Comparison of ENCODE assay signal across 14 mouse cellular contexts in the genomic region with DNA sequence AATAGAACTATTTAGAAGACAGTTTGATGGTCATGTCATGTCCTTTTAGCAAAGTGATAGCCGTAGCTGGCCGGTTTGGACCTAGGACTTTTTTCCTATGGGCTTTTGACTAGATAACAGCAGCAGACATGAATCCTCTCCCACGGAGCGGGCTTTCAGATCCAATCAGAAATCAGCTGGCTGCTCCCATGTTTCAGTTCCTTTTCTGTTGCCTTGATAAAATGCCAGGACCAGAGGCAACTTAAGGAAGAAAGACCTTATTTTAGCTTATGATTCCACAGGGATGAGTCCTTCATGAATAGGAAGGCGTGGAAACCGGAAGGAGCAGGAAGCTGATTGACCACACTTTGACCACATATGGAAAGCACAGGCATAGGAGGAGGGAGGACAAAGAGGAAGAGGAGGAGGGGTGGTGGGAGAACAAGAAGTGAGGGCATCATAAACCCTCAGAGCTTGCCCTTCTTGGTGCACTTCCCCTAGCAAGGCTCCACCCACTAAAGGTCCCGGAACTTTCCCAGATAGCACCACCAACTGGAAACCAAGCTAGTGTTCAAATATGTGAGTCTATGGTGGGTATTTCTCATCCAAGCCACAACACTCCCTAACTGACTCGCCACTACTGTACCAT. TPM values are rescaled to one million over a fixed set of nuclear protein-coding genes. Genes with fewer than 3 reads are reported as not detected.
A peak's percentile ranks its signal among the peaks of the same experiment; 100 is the strongest.
DNase-seq lines count a peak whose midpoint lies in the region; ATAC-seq lines count a peak whose summit lies in the region.
"Had no signal": no experiment of that assay in that cellular context is flagged by ENCODE, and none has a peak within 500 bp of the region (broad histone marks: within the 10 kb centered on the region; RNA-seq: fewer than 3 reads in every experiment).

No protein-coding gene starts in this region.

- no peaks in the 10 kb centered on the region for H3K4me1 ChIP-seq in embryonic facial prominence, embryonic 14.5 days (ENCODE audit: control insufficient read depth, insufficient read depth, low read length)
- H3K4me1 ChIP-seq in embryonic facial prominence, embryonic 10.5 days, result 0 out of 2 replicates have a peak, but pooled peaks cover 3% of the 10 kb centered on the region
- H3K4me1 ChIP-seq in forebrain, embryonic 12.5 days, result no peaks in the 10 kb centered on the region; the same call in 1 of the 2 replicates

- H3K9ac ChIP-seq in embryonic facial prominence, embryonic 14.5 days (ENCODE audit: low read depth, low read length), result no peak overlapping the region
- H3K9ac ChIP-seq in forebrain, embryonic 12.5 days, result no peak overlapping the region
- H3K9ac ChIP-seq: forebrain, postnatal 0 days; midbrain, embryonic 12.5 days had no signal

- no peak overlapping the region for H3K4me2 ChIP-seq in embryonic facial prominence, embryonic 14.5 days (ENCODE audit: low read depth, low read length)
- no peak overlapping the region for H3K4me2 ChIP-seq in forebrain, embryonic 12.5 days
- H3K4me2 ChIP-seq: midbrain, embryonic 12.5 days had no signal

- H3K27me3 ChIP-seq in embryonic facial prominence, embryonic 14.5 days (replicated peaks; ENCODE audit: control insufficient read depth, insufficient read depth, low read length), result no peaks in the 10 kb centered on the region
- no peaks in the 10 kb centered on the region for H3K27me3 ChIP-seq in embryonic facial prominence, embryonic 10.5 days (replicated peaks; ENCODE audit: low read depth, poor library complexity, severe bottlenecking)
- H3K27me3 ChIP-seq in forebrain, embryonic 12.5 days, result no peaks in the 10 kb centered on the region
- H3K27me3 ChIP-seq: midbrain, embryonic 12.5 days had no signal

- no peak overlapping the region for H3K27ac ChIP-seq in embryonic facial prominence, embryonic 14.5 days (replicated peaks; ENCODE audit: low read depth, low read length)
- H3K27ac ChIP-seq in embryonic facial prominence, embryonic 10.5 days (replicated peaks), result no peak overlapping the region
- no peak overlapping the region for H3K27ac ChIP-seq in forebrain, embryonic 12.5 days
- H3K27ac ChIP-seq: midbrain, embryonic 12.5 days had no signal

- no peaks in the 10 kb centered on the region for H3K36me3 ChIP-seq in embryonic facial prominence, embryonic 14.5 days (ENCODE audit: control insufficient read depth, insufficient read depth, low read length)
- H3K36me3 ChIP-seq in embryonic facial prominence, embryonic 10.5 days (replicated peaks), result no peaks in the 10 kb centered on the region
- H3K36me3 ChIP-seq in forebrain, embryonic 12.5 days (replicated peaks), result no peaks in the 10 kb centered on the region
- H3K36me3 ChIP-seq: midbrain, embryonic 12.5 days had no signal

- DNase-seq in embryonic facial prominence, embryonic 14.5 days (ENCODE audit: low spot score), result peak; percentile 4
- DNase-seq in embryonic facial prominence, embryonic 10.5 days (ENCODE audit: low spot score), result no peak
- peak; percentile 46 for DNase-seq in 3134 (ENCODE audit: extremely low read depth, insufficient read length, low spot score)
- peak; percentile 8 for DNase-seq in lung, postnatal 10 days
- no peak for DNase-seq in left cerebral cortex, adult 9 months (ENCODE audit: low spot score in 2 of 2)
- DNase-seq in kidney, adult 11 months, result no peak
- DNase-seq: forebrain, postnatal 0 days; spleen, adult 18-20 months had no signal

- H3K4me3 ChIP-seq in embryonic facial prominence, embryonic 14.5 days (ENCODE audit: low read depth, low read length), result no peak overlapping the region
- H3K4me3 ChIP-seq in embryonic facial prominence, embryonic 10.5 days, result no peak overlapping the region
- no peak overlapping the region for H3K4me3 ChIP-seq in forebrain, embryonic 12.5 days (replicated peaks)
- H3K4me3 ChIP-seq: midbrain, embryonic 12.5 days had no signal

- 80% methylated on average over 8 of the region's 8 CpGs for WGBS in embryonic facial prominence, embryonic 14.5 days
- 86% methylated on average over 8 of the region's 8 CpGs for WGBS in embryonic facial prominence, embryonic 10.5 days
- 91% methylated on average over 8 of the region's 8 CpGs for WGBS in forebrain, embryonic 12.5 days

- no peaks in the 10 kb centered on the region for H3K9me3 ChIP-seq in embryonic facial prominence, embryonic 14.5 days (ENCODE audit: control insufficient read depth, low read length)
- H3K9me3 ChIP-seq in embryonic facial prominence, embryonic 10.5 days, result no peaks in the 10 kb centered on the region
- H3K9me3 ChIP-seq in forebrain, embryonic 12.5 days, result no peaks in the 10 kb centered on the region
- H3K9me3 ChIP-seq: midbrain, embryonic 12.5 days had no signal

- ATAC-seq in embryonic facial prominence, embryonic 14.5 days (ENCODE audit: low read depth), result no peak
- peak; percentile 70 for ATAC-seq in granulocyte monocyte progenitor cell, adult 5-6 weeks (replicated peaks; ENCODE audit: poor library complexity, severe bottlenecking)
- ATAC-seq in forebrain, embryonic 12.5 days (ENCODE audit: low FRiP score), result no peak
- ATAC-seq: forebrain, postnatal 0 days had no signal

RNA-seq across cellular contexts. Expression of a gene that starts 42.7 kb away (rescaled TPM):
- 1.3 and 1.6 TPM in 2 replicates for polyA plus RNA-seq in embryonic facial prominence, embryonic 14.5 days (2014; fragmentation: Nextera tagmentation; extraction: Ambion mirVana)
- 1.3 and 1.4 TPM in 2 replicates for polyA plus RNA-seq in embryonic facial prominence, embryonic 10.5 days (2016; fragmentation: Nextera tagmentation; extraction: Ambion mirVana)
- 9.9 and 10.5 TPM in 2 replicates for total RNA-seq in granulocyte monocyte progenitor cell, adult 5-6 weeks (2014; fragmentation: Nextera tagmentation)
- total RNA-seq in granulocyte monocyte progenitor cell, adult 5-6 weeks (2017), result 4.6 and 5.6 TPM in 2 replicates
- 3.5 and 3.7 TPM in 2 replicates for polyA plus RNA-seq in forebrain, embryonic 12.5 days (2016; fragmentation: Nextera tagmentation; extraction: Ambion mirVana)

RNA-seq across cellular contexts. Expression of a gene that starts 53.9 kb away (rescaled TPM):
- not detected in 2 replicates for polyA plus RNA-seq in embryonic facial prominence, embryonic 14.5 days (2014; fragmentation: Nextera tagmentation; extraction: Ambion mirVana)
- not detected in 2 replicates for polyA plus RNA-seq in embryonic facial prominence, embryonic 10.5 days (2016; fragmentation: Nextera tagmentation; extraction: Ambion mirVana)
- not detected in 2 replicates for total RNA-seq in granulocyte monocyte progenitor cell, adult 5-6 weeks (2014; fragmentation: Nextera tagmentation)
- not detected in 2 replicates for total RNA-seq in granulocyte monocyte progenitor cell, adult 5-6 weeks (2017)
- not detected in 2 replicates for polyA plus RNA-seq in forebrain, embryonic 12.5 days (2016; fragmentation: Nextera tagmentation; extraction: Ambion mirVana)
- total RNA-seq: forebrain, postnatal 0 days; left cerebral cortex, postnatal 36 days had no signal
- polyA plus RNA-seq: forebrain, postnatal 0 days; heart, embryonic 14.5 days; kidney, embryonic 14.5 days; midbrain, embryonic 12.5 days had no signal

Comparison
In these comparisons a context has a peak if more than half of its experiments do, and no peak if none do; other contexts are left out.
1. DNase-seq: peak in embryonic facial prominence, embryonic 14.5 days (single experiment), 3134 (single experiment) and lung, postnatal 10 days (single experiment); none in embryonic facial prominence, embryonic 10.5 days (single experiment), left cerebral cortex, adult 9 months (0 of 2) and kidney, adult 11 months (single experiment).